Mouse (Mus musculus) left cerebral cortex, adult 9 months (tissue): ENCODE data around the gene Pex10.

Source experiments
- DNase-seq, 2 experiments: peaks; one replicate each; pipeline ENCODE4 v3.0.0; 2022; ENCODE audit warnings: low spot score in 2 of 2

The Pex10 gene

DNA sequence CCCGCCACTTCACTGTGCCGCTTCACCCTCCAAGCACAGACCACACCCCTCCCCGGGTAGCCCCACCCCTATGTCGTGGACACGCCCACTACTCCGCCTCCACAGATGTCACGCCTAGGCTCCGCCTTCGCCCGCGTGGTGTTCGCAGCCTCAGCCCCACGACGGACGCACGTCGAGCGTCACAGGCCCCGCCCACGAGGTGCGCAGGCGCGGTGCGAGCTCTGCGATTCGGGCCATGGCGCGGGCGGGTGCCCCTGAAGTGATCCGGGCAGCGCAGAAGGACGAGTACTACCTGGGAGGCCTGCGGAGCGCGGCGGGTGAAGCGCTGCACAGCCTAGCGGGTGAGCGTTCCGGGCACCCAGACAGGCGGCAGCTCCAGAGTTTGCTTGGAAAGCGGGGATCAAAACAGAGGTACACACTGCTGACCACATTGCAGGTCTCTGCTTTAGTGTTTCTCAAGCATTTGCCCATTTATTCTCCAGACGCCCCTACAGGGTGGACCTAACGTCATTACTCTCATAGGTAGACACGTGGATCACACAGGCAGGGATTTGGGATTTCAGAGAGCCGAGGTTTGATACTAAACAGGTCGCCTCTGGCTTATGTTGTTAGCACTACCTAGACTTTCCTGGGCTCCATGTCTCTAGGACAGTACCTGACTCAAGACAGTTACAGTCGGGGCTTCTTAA is at the start of gene Pex10:
Pex10 (plus strand) TSS at position 183 of the 689 bp plus-strand sequence.
- DNase-seq: peak; percentile 92 to 95

DNA sequence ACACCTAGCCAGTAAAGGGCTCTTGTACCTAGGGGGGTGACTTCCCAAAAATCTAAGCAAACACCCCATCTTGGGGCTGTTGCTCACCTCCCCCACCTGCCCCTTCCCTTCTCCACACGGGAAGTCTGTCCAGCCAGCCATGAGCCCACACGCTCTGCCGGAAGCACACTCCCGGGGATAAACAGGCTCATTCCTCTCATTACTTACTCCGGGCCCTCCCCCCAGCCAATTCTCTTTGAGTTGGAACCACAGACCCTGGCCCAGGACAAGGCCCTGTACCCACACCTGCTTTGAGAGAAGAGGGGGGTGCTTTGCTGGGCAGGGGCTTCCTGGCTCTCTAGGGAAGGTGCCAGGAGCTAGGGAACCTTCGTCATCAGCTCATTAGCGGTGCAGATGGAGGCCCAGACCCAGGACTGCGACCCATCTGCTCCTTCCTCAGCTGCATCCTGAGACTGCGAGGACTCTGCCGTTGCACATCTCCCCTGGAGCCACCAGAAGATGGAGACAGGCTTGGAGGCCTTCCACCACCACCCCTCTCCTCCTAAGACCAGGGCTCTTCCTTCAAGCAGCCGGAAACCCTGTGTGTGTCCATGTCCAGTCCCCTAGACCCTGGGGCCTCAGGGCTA is 49.5 kb upstream of the Pex10 start:
- no peak for DNase-seq

DNA sequence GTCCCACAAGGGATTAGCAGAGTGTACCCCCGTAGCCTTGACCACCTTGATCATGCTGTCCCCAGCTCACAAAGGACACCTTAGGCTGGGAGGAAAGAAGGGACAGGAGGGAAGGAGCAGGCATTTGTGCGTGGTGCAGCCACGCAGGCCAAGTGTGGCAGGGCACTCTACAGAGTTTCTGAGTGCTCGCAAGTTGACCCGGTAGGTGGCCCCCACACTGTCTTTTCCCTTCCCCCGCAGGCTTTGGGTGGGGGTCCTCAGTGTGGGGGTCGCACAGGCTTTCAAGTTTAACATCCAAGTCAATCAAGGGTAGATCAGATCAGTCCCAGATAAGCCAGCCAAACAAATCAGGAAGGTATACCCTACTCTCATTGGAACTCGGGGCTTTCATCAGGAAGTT is 48.8 kb upstream of the Pex10 start:
- DNase-seq: no peak

DNA sequence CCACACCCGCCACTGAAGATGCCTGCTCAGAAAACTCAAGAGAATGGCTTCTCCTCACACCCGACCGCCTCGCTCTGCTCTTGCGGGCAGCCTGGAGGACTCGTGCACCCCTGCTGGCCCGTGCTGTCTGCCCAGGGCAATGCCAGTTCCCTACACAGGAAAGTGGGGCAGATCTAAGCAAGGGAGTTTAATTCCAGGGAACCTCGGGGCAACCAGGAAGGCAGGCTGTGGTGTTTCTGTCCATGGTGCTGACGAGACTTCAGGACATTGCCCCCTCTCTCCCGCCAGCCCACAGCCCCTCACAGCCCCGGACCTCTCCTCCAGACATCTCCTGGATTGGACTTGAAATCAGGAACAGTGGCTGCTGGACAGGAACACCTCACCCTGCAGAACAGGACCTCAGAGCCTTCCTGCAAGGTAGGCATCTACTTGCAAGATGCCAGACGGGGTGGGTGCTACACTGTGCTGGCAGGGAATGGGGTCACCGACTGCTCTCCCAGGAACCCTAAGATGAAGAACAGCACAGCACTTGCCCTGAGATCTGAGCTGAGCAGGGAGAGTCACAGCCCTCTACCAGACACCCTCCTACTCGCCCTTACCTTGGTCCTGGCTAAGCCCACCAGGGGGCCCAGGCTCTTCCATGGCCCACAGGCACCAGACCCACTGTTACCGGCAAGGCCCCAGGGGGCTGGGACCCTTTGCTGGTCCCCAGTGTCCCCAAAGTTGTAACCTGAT is 48.0 kb upstream of the Pex10 start:
- no peak for DNase-seq

- DNase-seq: peak in 1 of 2 experiments; percentile 51
Observed at GRCm38 (mm10) chr4:155019336-155019847, 47.4 kb upstream of the Pex10 start.

- no peak for DNase-seq
Observed at GRCm38 (mm10) chr4:155020141-155020540, 46.7 kb upstream of the Pex10 start.

GRCm38 (mm10) chr4:155020813-155021212 is 46.0 kb upstream of the Pex10 start:
- no peak for DNase-seq

DNA sequence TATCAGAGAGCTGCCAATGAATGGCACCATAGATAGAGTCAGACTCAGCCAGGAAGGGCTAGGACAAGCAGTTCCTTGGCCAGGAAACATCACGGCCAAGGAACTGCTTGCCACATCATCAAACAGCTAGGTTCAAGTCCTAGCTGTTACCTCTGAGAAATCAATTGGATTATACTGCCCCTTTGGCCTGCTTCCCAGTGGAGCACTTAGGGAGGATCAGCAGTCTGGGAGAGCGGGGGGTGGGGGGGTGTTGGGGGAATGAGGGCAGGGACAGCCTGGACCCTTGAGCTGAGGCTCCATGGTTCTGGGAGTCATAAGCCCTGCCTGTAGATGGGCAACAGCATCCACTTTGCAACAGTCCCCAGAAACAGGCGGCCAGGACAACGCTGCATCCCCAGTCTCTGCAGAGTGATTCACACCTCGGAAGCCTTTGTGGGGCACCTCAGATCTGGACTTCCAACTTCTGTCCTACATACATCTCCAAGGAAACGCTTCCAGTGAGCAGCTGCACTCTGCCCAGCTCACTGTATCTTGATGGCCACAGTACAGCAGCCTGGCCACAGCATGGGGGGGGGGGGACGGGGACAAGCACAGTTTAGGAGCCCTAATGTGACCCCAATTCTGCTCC is 44.5 kb upstream of the Pex10 start:
- no peak for DNase-seq

DNA sequence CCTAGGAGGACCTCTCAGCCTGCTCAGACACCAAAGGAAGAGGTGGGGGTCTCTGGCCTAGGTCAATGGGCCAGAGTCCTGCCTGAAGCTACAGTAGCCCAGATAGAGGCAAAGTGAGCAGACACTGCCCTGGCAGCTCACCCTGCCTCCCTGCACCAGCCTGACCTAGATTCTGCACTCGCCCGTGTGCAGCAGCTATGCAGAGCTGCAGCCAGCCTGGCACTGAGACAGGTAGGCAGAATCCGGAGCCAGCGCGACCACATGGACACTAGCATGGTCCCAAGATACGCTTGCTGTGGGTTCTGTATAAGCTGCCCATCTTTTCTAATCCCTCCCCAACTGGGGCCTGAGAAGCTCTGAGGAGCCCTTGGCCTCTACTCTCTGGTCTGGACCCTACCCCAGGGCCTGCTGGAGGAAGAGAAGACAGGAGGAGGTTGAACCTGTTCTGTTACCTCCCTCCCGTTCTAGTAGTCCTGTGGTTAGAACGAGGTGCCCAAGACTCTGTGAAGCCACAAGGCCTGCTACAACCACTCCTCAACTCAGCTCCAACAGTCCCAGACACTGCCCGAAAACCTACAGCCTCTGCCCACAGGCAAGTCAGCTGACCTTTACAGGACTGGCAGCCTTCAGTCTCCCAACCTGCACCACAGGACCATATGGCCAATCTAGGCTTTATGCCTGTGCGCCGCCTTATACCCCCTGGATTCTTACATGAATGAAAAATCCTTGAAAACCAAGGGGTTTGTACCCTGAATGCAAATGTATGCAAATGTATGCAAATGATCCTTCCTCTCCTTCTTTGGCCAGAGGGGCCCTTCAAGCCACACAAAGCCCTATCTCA is 42.4 kb upstream of the Pex10 start:
- DNase-seq: no peak

DNA sequence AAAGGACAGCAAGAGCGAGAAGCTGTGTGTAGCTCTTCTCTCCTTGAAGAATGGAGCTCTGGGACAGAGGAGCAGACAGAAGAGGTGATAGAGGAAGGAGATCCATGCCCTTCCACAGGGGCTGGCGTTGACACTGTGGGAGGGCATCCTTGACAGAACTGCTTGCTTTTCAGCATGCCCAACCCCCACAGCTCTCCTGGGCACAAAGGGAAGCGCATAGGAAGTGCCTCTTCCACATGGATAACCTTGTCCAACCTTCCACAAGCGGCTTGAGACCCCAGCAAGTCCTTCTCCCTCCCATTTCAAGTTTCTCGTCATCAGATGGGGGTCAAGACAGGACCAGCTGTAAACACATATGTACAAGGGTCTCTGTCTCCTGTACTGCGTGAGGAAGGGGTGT is 33.7 kb upstream of the Pex10 start:
- no peak for DNase-seq

- DNase-seq: no peak
Observed at GRCm38 (mm10) chr4:155034202-155034601, 32.6 kb upstream of the Pex10 start.

DNA sequence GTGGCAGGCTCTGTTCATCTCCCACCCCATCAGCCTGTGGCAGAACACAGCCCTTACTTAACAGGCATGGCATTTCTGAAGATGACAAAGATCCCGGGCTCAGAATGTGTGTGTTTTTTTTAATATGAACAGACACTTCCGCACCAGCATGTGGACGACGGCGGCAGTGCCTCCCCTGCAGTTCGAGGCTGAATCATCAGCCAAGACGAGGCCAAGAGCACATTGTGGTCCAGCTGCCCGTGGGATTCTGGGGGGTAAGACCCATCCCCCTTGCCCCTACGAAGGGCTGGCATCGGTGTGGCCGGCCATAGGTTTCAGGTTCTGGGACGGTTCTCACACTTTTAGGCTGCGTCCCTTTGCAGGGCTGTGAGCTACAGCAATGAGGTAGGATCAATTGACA is 32.0 kb upstream of the Pex10 start:
- DNase-seq: no peak

DNA sequence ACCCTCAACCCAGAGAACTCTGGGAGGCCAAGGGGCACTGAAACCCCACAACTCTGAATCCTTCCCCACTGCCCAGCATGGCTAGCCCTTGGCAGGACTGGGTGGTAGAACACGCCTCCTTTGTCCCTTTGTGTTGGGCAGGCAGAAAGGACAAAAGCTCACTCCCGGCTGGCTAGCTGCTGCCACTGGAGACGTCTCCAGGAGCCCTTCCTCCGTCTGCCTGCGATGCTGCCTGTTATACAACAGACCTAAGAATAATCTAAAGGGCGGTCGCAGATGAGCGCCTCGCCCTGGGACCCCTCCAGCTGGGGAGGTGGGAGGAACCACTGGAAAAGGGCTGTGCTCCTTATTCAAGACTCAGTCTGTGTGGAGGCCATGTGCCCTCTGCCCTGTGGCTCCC is 26.6 kb upstream of the Pex10 start:
- DNase-seq: peak in 1 of 2 experiments; percentile 60

GRCm38 (mm10) chr4:155040696-155041095 is 26.1 kb upstream of the Pex10 start:
- peak in 1 of 2 experiments; percentile 34 for DNase-seq

DNA sequence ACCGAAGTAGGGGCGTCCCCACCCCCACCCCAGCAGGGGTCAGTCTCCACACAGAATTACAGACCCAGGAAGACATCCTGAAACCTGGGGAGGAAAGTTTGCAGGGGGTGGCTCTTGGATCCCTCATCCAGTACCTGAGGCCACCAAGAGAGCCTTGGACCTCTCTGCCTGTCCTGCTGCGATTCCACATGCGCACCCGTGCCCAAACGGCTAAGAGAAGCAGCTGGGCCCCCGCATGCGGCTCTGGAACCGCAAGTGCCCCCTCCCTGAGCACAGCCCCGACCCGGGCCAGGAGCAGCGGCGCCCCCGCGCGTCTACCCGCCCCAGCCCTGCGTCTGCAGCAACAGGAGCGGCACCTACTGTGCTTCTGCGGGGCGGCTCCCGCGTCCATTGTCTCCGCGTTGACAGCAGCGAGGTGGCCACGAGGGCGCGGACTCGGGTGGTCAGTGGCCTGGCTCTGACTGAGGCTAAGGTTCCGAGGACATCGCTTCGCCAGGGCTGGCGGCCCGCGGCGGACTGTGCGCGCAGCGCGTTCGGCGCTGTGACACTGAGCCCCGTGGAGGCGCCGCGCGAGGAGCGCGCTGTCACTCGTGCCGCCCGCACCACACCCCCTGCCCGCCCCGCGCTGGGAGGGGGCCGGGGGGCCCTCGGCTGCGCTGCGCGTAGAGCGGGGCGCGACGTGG is 24.1 kb upstream of the Pex10 start:
- DNase-seq: peak in 1 of 2 experiments; percentile 49

- no peak for DNase-seq
Observed at GRCm38 (mm10) chr4:155043289-155043625, 23.6 kb upstream of the Pex10 start.

DNA sequence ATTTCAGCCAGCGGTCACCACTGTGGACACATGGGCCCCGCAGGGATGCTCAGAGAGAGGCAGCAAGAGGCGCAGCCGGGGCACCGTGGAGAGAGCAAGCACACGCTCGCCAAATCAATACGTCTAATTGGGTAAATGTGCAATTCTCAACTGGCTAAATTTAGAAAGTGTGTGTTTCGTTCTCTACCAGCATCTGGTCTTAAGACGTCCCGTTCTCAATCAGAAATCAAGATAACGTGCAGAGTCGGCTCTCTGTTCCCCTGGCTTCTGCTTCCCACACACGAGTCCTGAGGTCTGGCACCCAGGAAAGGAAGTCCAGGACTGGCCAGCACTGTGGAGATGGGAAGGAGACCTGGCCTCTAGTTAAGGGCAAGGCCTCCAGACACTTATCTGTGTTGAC is 20.2 kb upstream of the Pex10 start:
- DNase-seq: no peak

GRCm38 (mm10) chr4:155050116-155050515 is 16.7 kb upstream of the Pex10 start:
- no peak for DNase-seq

DNA sequence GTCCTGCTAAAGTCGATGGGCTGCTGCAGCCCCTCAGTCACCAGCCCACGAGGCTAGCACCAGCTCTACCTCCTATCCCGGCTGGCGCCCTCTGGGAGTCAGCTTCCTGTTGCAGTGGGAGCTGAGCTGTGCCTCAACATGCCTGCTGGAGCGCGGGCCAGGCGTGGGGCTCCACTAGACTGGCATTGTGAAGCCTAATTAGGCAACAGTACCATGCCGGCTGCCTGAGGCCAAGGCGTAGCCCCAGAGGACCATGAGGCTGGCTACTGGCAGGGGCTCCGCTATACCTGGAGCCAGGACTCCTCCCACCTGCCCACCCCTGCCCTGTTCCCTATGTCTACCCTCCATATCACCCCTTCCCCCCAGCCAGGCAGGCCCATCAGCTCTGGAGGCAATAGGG is 10.1 kb upstream of the Pex10 start, which contains the start of gene Plch2:
Plch2 (minus strand) TSS at position 61 of the 400 bp plus-strand sequence.
- no peak for DNase-seq

- DNase-seq: no peak
Observed at GRCm38 (mm10) chr4:155058325-155058724, 8.5 kb upstream of the Pex10 start.

GRCm38 (mm10) chr4:155063895-155064294 is 2.9 kb upstream of the Pex10 start:
- DNase-seq: no peak
